In genomic region chr9:18473324-18474128, GRCm38 (mm10) we compare ENCODE assay signal across 8 mouse cellular contexts. TPM values are rescaled to one million over a fixed set of nuclear protein-coding genes. Genes with fewer than 3 reads are reported as not detected.
DNase-seq lines count a peak whose midpoint lies in the region; ATAC-seq and TF ChIP-seq lines count a peak whose summit lies in the region.

No protein-coding gene starts in this region.

- ATAC-seq in neural tube, embryonic 15.5 days (ENCODE audit: low FRiP score) = peak; percentile 99

- H3K27me3 ChIP-seq in neural tube, embryonic 15.5 days (replicated peaks) = 0 out of 2 replicates have a peak, but pooled peaks cover 6% of the 10 kb centered on the region

- WGBS in lung, adult 2 months = 3% methylated on average over 39 of the region's 39 CpGs
- WGBS in neural tube, embryonic 15.5 days = 6% methylated on average over 39 of the region's 39 CpGs

- H3K4me1 ChIP-seq in lung, adult 2 months (ENCODE audit: control insufficient read depth, insufficient read depth, low read length) = no peaks in the 10 kb centered on the region
- peaks cover 12% of the 10 kb centered on the region for H3K4me1 ChIP-seq in neural tube, embryonic 15.5 days

- peak overlapping the region; percentile 70 for H3K4me2 ChIP-seq in neural tube, embryonic 15.5 days

- no peaks in the 10 kb centered on the region for H3K9me3 ChIP-seq in neural tube, embryonic 15.5 days (replicated peaks)

- peak; percentile 91 for DNase-seq in NIH3T3 (ENCODE audit: low read depth)
- DNase-seq in cerebellum, adult 9-10 months = peak; percentile 33
- DNase-seq in forelimb bud, embryonic 11.5 days (ENCODE audit: low read depth, low spot score) = peak; percentile 83
- DNase-seq in heart, postnatal 4 days = peak; percentile 78
- peak; percentile 61 to 69 for DNase-seq in layer of hippocampus, adult 2 months (ENCODE audit: low spot score in 2 of 2)
- peak; percentile 60 for DNase-seq in lung, adult 2 months
- peak; percentile 81 for DNase-seq in testis, postnatal 10 days (ENCODE audit: low spot score)

- H3K9ac ChIP-seq in neural tube, embryonic 15.5 days (replicated peaks) = peak overlapping the region; percentile 67

- TF ChIP-seq CTCF in layer of hippocampus, adult 2 months (conservative IDR thresholded peaks at IDR 0.05) = peak; percentile 47
- TF ChIP-seq CTCF in lung, adult 2 months (IDR thresholded peaks at IDR 0.05; ENCODE audit: insufficient read depth, low read length) = no peak

- H3K4me3 ChIP-seq in layer of hippocampus, adult 2 months = peak overlapping the region; percentile 72
- peak overlapping the region; percentile 48 for H3K4me3 ChIP-seq in lung, adult 2 months (replicated peaks; ENCODE audit: extremely low read depth, low read depth, low read length)
- H3K4me3 ChIP-seq in neural tube, embryonic 15.5 days (replicated peaks) = peak overlapping the region; percentile 77

- peak; percentile 33; the same call in 1 of the 2 replicates for TF ChIP-seq POLR2A in lung, adult 2 months (IDR thresholded peaks at IDR 0.05; ENCODE audit: borderline replicate concordance, extremely low read depth, low read depth, low read length)

- H3K27ac ChIP-seq in layer of hippocampus, adult 2 months = peak overlapping the region; percentile 73
- H3K27ac ChIP-seq in neural tube, embryonic 15.5 days (replicated peaks) = peak overlapping the region; percentile 95

- peaks cover 10% of the 10 kb centered on the region for H3K36me3 ChIP-seq in neural tube, embryonic 15.5 days

RNA-seq across cellular contexts. Expression of gene Zfp558, which starts 4.5 kb away (rescaled TPM):
- 1 to 10 TPM; 2.5 to 3.6 TPM for total RNA-seq in heart, postnatal 4 days (2021)
- 1 to 10 TPM; 2.1 to 2.9 TPM for total RNA-seq in layer of hippocampus, adult 2 months (2021)
- polyA plus RNA-seq in lung, adult 2 months (2012; rRNA removed) = 0.10 and 0.62 TPM in 2 replicates
- polyA plus RNA-seq in neural tube, embryonic 15.5 days (2015; fragmentation: Nextera tagmentation; extraction: Ambion mirVana) = 25.1 and 31.5 TPM in 2 replicates

RNA-seq across cellular contexts. Expression of gene Mbd3l1, which starts 4.6 kb away (rescaled TPM):
- total RNA-seq in heart, postnatal 4 days (2021) = not detected
- not detected for total RNA-seq in layer of hippocampus, adult 2 months (2021)
- polyA plus RNA-seq in lung, adult 2 months (2012; rRNA removed) = not detected in 2 replicates
- not detected in 2 replicates for polyA plus RNA-seq in neural tube, embryonic 15.5 days (2015; fragmentation: Nextera tagmentation; extraction: Ambion mirVana)

RNA-seq across cellular contexts. Expression of gene Mbd3l2, which starts 43.1 kb away (rescaled TPM):
- total RNA-seq in heart, postnatal 4 days (2021) = not detected
- not detected for total RNA-seq in layer of hippocampus, adult 2 months (2021)
- polyA plus RNA-seq in lung, adult 2 months (2012; rRNA removed) = not detected in 2 replicates
- not detected in 2 replicates for polyA plus RNA-seq in neural tube, embryonic 15.5 days (2015; fragmentation: Nextera tagmentation; extraction: Ambion mirVana)

Comparison
In these comparisons a context has a peak if more than half of its experiments do, and no peak if none do; other contexts are left out.
1. Peak in every context shown above with its lines: DNase-seq, ATAC-seq, H3K4me3 ChIP-seq and H3K27ac ChIP-seq.
2. DNase-seq: peak in every context shown above with its lines; median percentile 91 in NIH3T3; 83 in forelimb bud, embryonic 11.5 days; 81 in testis, postnatal 10 days; 78 in heart, postnatal 4 days; 65 in layer of hippocampus, adult 2 months; 60 in lung, adult 2 months; 33 in cerebellum, adult 9-10 months.